Mouse (Mus musculus) midbrain, postnatal 0 days (tissue): ENCODE measurements at regions not wholly inside any gene's neighbourhood (a gene's known extent, or its start where the extent isn't known, plus 50 kb on each side); places are given as distances from the start of the nearest gene placed in this dataset.

Experiments
- ATAC-seq: fragments of 200-750 bp; cut with Nextera tagmentation; 2 replicates; pipeline ENCODE4 v1.8.0; 2017; ENCODE audit warnings: moderate number of reproducible peaks, mild to moderate bottlenecking, moderate TSS enrichment, moderate library complexity; ENCODE audit not compliant: low FRiP score
- DNase-seq: peaks from one replicate; pipeline ENCODE4 v3.0.0-alpha.2; 2015; ENCODE audit warnings: low spot score
- H3K27ac ChIP-seq: fragments of 300-500 bp; sonication (generic); 2 replicates; pipeline ENCODE4 v1.5.1; 2014; ENCODE audit warnings: low read depth, mild to moderate bottlenecking, low read length, mixed read lengths
- H3K27me3 ChIP-seq: fragments of 300-500 bp; sonication (generic); 2 replicates; pipeline ENCODE4 v1.6.1; 2014; ENCODE audit warnings: low read length, control low read depth, mixed read lengths; ENCODE audit not compliant: insufficient read depth
- H3K36me3 ChIP-seq: fragments of 300-500 bp; sonication (generic); 2 replicates; pipeline ENCODE4 v1.6.1; 2014; ENCODE audit warnings: low read length, control low read depth, mixed read lengths; ENCODE audit not compliant: insufficient read depth
- H3K4me1 ChIP-seq: fragments of 300-500 bp; sonication (generic); 2 replicates; pipeline ENCODE4 v1.6.1; 2014; ENCODE audit warnings: mild to moderate bottlenecking, control low read depth, antibody characterized with exemption, low read length, mixed read lengths; ENCODE audit not compliant: insufficient read depth
- H3K4me2 ChIP-seq: fragments of 300-500 bp; sonication (generic); 2 replicates; pipeline ENCODE4 v1.6.1; 2014; ENCODE audit warnings: low read depth, mild to moderate bottlenecking, low read length, mixed read lengths; ENCODE audit not compliant: poor library complexity, severe bottlenecking
- H3K4me3 ChIP-seq: fragments of 300-500 bp; sonication (generic); 2 replicates; pipeline ENCODE4 v1.5.1; 2014; ENCODE audit warnings: low read depth, mild to moderate bottlenecking, low read length, moderate library complexity
- H3K9ac ChIP-seq: fragments of 300-500 bp; sonication (generic); replicated peaks from 2 replicates; pipeline ENCODE4 v1.6.1; 2014; ENCODE audit warnings: mild to moderate bottlenecking, low read length, moderate library complexity, mixed read lengths; ENCODE audit not compliant: poor library complexity, severe bottlenecking
- H3K9me3 ChIP-seq: fragments of 300-500 bp; sonication (generic); 2 replicates; pipeline ENCODE4 v1.6.1; 2016; ENCODE audit warnings: low read length, control low read depth
- CTCF ChIP-seq: IDR thresholded peaks from 2 replicates; pipeline ENCODE4 v1.5.1; 2016; ENCODE audit warnings: antibody characterized with exemption, mild to moderate bottlenecking
- WGBS: fragments of 180-500 bp; shearing (Covaris S2); extraction: QIAGEN DNeasy Blood & Tissue Kit; methylation state at CpG from one replicate; pipeline ENCODE4 v1.1.7; 2014; 5-methylcytosine and 5-hydroxymethylcytosine counted together

GRCm38 (mm10) chr1:89385111-89385510, 69.5 kb upstream of the Agap1 start:
- H3K4me3 ChIP-seq, result no peak overlapping the region
- TF ChIP-seq CTCF, result peak; percentile 40
- H3K9me3 ChIP-seq, result no peaks in the 10 kb centered on the region
- no peaks in the 10 kb centered on the region for H3K36me3 ChIP-seq
- H3K4me2 ChIP-seq, result no peak overlapping the region
- H3K9ac ChIP-seq, result no peak overlapping the region
- ATAC-seq (no peak), DNase-seq (no peak)
- H3K4me1 ChIP-seq, result no peaks in the 10 kb centered on the region
- H3K27me3 ChIP-seq, result no peaks in the 10 kb centered on the region
- no peak overlapping the region for H3K27ac ChIP-seq
- WGBS, result 63% methylated on average over 6 of the region's 6 CpGs

- H3K27ac ChIP-seq, result no peak overlapping the region
- no peaks in the 10 kb centered on the region for H3K4me1 ChIP-seq
- H3K4me2 ChIP-seq, result no peak overlapping the region
- TF ChIP-seq CTCF, result no peak
- H3K9ac ChIP-seq, result no peak overlapping the region
- DNase-seq, result no peak
- no peaks in the 10 kb centered on the region for H3K36me3 ChIP-seq
- H3K27me3 ChIP-seq, result no peaks in the 10 kb centered on the region
- WGBS, result 73% methylated on average over 4 of the region's 4 CpGs
- no peaks in the 10 kb centered on the region for H3K9me3 ChIP-seq
- H3K4me3 ChIP-seq, result no peak overlapping the region
- ATAC-seq, result no peak
Measured at GRCm38 (mm10) chr1:89392711-89393110, 61.9 kb upstream of the Agap1 start.

GRCm38 (mm10) chr1:89394471-89394870, 60.1 kb upstream of the Agap1 start:
- H3K27me3 ChIP-seq, result no peaks in the 10 kb centered on the region
- WGBS, result 58% methylated on average over 7 of the region's 7 CpGs
- H3K9ac ChIP-seq, result no peak overlapping the region
- no peaks in the 10 kb centered on the region for H3K4me1 ChIP-seq
- H3K9me3 ChIP-seq, result no peaks in the 10 kb centered on the region
- DNase-seq, result no peak
- no peak overlapping the region for H3K4me2 ChIP-seq
- no peak for ATAC-seq
- H3K4me3 ChIP-seq, result no peak overlapping the region
- H3K36me3 ChIP-seq, result no peaks in the 10 kb centered on the region
- TF ChIP-seq CTCF, result no peak
- no peak overlapping the region for H3K27ac ChIP-seq

GRCm38 (mm10) chr1:89400734-89401202, 53.8 kb upstream of the Agap1 start:
- Histone ChIP-seq H3K27ac (no peak overlapping the region), H3K4me3 (no peak overlapping the region), H3K9me3 (no peaks in the 10 kb centered on the region), H3K4me2 (no peak overlapping the region), H3K4me1 (peaks cover under 1% of the 10 kb centered on the region; the same call in 1 of the 2 replicates), H3K9ac (no peak overlapping the region), H3K27me3 (no peaks in the 10 kb centered on the region), H3K36me3 (no peaks in the 10 kb centered on the region)
- no peak for TF ChIP-seq CTCF
- ATAC-seq, result peak; percentile 93
- DNase-seq, result peak; percentile 89
- 19% methylated on average over 10 of the region's 10 CpGs for WGBS

- Histone ChIP-seq H3K4me1 (peaks cover 3% of the 10 kb centered on the region; the same call in 1 of the 2 replicates), H3K36me3 (no peaks in the 10 kb centered on the region), H3K27ac (no peak overlapping the region), H3K4me3 (no peak overlapping the region), H3K27me3 (no peaks in the 10 kb centered on the region), H3K9me3 (no peaks in the 10 kb centered on the region), H3K4me2 (no peak overlapping the region), H3K9ac (no peak overlapping the region)
- ATAC-seq (no peak), DNase-seq (peak; percentile 33)
- 82% methylated on average over 5 of the region's 5 CpGs for WGBS
- no peak for TF ChIP-seq CTCF
Measured at GRCm38 (mm10) chr1:89402513-89403210, 51.9 kb upstream of the Agap1 start.

GRCm38 (mm10) chr1:89403551-89404050, 51.0 kb upstream of the Agap1 start:
- H3K4me1 ChIP-seq, result peaks cover 3% of the 10 kb centered on the region; the same call in 1 of the 2 replicates
- 78% methylated on average over 7 of the region's 7 CpGs for WGBS
- H3K9me3 ChIP-seq, result no peaks in the 10 kb centered on the region
- no peaks in the 10 kb centered on the region for H3K36me3 ChIP-seq
- no peak overlapping the region for H3K27ac ChIP-seq
- TF ChIP-seq CTCF, result no peak
- no peak overlapping the region for H3K4me3 ChIP-seq
- ATAC-seq (no peak), DNase-seq (no peak)
- H3K9ac ChIP-seq, result no peak overlapping the region
- no peaks in the 10 kb centered on the region for H3K27me3 ChIP-seq
- H3K4me2 ChIP-seq, result no peak overlapping the region
